Comparison of ENCODE assay signal across 19 mouse cellular contexts in genomic region chr5:134188571-134188970, GRCm38 (mm10). TPM values are rescaled to one million over a fixed set of nuclear protein-coding genes. Genes with fewer than 3 reads are reported as not detected.
DNase-seq lines count a peak whose midpoint lies in the region; ATAC-seq and TF ChIP-seq lines count a peak whose summit lies in the region.
"Had no signal": no experiment of that assay in that cellular context is flagged by ENCODE, and none has a peak within 500 bp of the region (broad histone marks: within the 10 kb centered on the region; RNA-seq: fewer than 3 reads in every experiment).

No protein-coding gene starts in this region.

- no peaks in the 10 kb centered on the region for H3K27me3 ChIP-seq in spleen, adult 2 months (ENCODE audit: control insufficient read depth, insufficient read depth, low read length)
- H3K27me3 ChIP-seq in hindbrain, embryonic 11.5 days (ENCODE audit: control insufficient read depth, insufficient read depth, low read length) = no peaks in the 10 kb centered on the region
- H3K27me3 ChIP-seq: hindbrain, embryonic 13.5 days; liver, embryonic 15.5 days had no signal

- H3K27ac ChIP-seq in spleen, adult 2 months (ENCODE audit: insufficient read depth, low read length) = peak overlapping the region; percentile 14; the same call in 1 of the 2 replicates
- no peak overlapping the region for H3K27ac ChIP-seq in hindbrain, embryonic 11.5 days (ENCODE audit: low read depth, low read length)
- H3K27ac ChIP-seq: gastrocnemius, adult 2 months; heart, adult 2 months; hindbrain, embryonic 13.5 days; limb, embryonic 10.5 days; liver, embryonic 15.5 days had no signal

- 25% methylated on average over 7 of the region's 7 CpGs for WGBS in spleen, adult 2 months
- WGBS in hindbrain, embryonic 11.5 days = 89% methylated on average over 7 of the region's 7 CpGs

- no peak overlapping the region for H3K4me2 ChIP-seq in hindbrain, embryonic 11.5 days (replicated peaks; ENCODE audit: low read depth, low read length)
- H3K4me2 ChIP-seq: hindbrain, embryonic 13.5 days; liver, embryonic 15.5 days had no signal

- peaks cover 8% of the 10 kb centered on the region for H3K4me1 ChIP-seq in spleen, adult 2 months (ENCODE audit: control insufficient read depth, insufficient read depth, insufficient read length)
- H3K4me1 ChIP-seq in hindbrain, embryonic 11.5 days (replicated peaks; ENCODE audit: control insufficient read depth, insufficient read depth, low read length) = no peaks in the 10 kb centered on the region; the same call in 1 of the 2 replicates

- no peaks in the 10 kb centered on the region; the same call in 1 of the 2 replicates for H3K36me3 ChIP-seq in spleen, adult 2 months (ENCODE audit: control insufficient read depth, insufficient read depth, low read length)
- H3K36me3 ChIP-seq in hindbrain, embryonic 11.5 days (ENCODE audit: control insufficient read depth, insufficient read depth, low read length) = no peaks in the 10 kb centered on the region
- H3K36me3 ChIP-seq: liver, embryonic 15.5 days had no signal

- no peak overlapping the region for H3K9ac ChIP-seq in hindbrain, embryonic 11.5 days (ENCODE audit: low read depth, low read length)
- H3K9ac ChIP-seq: hindbrain, embryonic 13.5 days; liver, embryonic 15.5 days had no signal

- ATAC-seq in hindbrain, embryonic 11.5 days (ENCODE audit: low FRiP score) = no peak
- ATAC-seq: forebrain, embryonic 16.5 days; intestine, postnatal 0 days had no signal

- peak; percentile 11 for DNase-seq in embryo, embryonic 10.5 days (ENCODE audit: low spot score)
- no peak for DNase-seq in embryo, embryonic 11 days
- DNase-seq in spleen, adult 2 months (ENCODE audit: low read depth in 1 of 2, low spot score in 2 of 2) = no peak
- DNase-seq in spleen, adult 12 weeks (ENCODE audit: low spot score) = no peak
- peak; percentile 70 for DNase-seq in naive thymus-derived CD4-positive, alpha-beta T cell, adult 2 months (ENCODE audit: low read depth)
- DNase-seq in natural killer cell, adult 2 months (ENCODE audit: low spot score in 2 of 2) = no peak
- no peak for DNase-seq in hindbrain, embryonic 11.5 days (ENCODE audit: low spot score)
- DNase-seq in urinary bladder, adult 2 months (ENCODE audit: low spot score) = no peak
- DNase-seq: adrenal gland, postnatal 25 days; cerebellum, postnatal 10 days; gastrocnemius, adult 2 months; heart, adult 2 months; lung, postnatal 14 days; midbrain, embryonic 14.5 days had no signal

- H3K4me3 ChIP-seq in spleen, adult 2 months (ENCODE audit: extremely low read depth, insufficient read depth, insufficient read length) = no peak overlapping the region
- no peak overlapping the region for H3K4me3 ChIP-seq in hindbrain, embryonic 11.5 days (ENCODE audit: low read depth, low read length)
- H3K4me3 ChIP-seq: gastrocnemius, adult 2 months; heart, adult 2 months; hindbrain, embryonic 13.5 days; limb, embryonic 10.5 days; liver, embryonic 15.5 days had no signal

- no peak for TF ChIP-seq POLR2A in spleen, adult 2 months (IDR thresholded peaks at IDR 0.05; ENCODE audit: low read depth, low read length)

- no peak for TF ChIP-seq CTCF in spleen, adult 2 months (IDR thresholded peaks at IDR 0.05; ENCODE audit: extremely low read depth, insufficient read depth, insufficient read length, insufficient replicate concordance)

- H3K9me3 ChIP-seq in hindbrain, embryonic 11.5 days (ENCODE audit: control insufficient read depth, low read length) = no peaks in the 10 kb centered on the region
- H3K9me3 ChIP-seq: hindbrain, embryonic 13.5 days; limb, embryonic 10.5 days; liver, embryonic 15.5 days had no signal

RNA-seq across cellular contexts. Expression of gene Gtf2ird2, which starts 4.8 kb away (rescaled TPM):
- 6.4 and 7.7 TPM in 2 replicates for polyA plus RNA-seq in spleen, adult 2 months (2012; rRNA removed)
- polyA plus RNA-seq in hindbrain, embryonic 11.5 days (2014; fragmentation: Nextera tagmentation; extraction: Ambion mirVana) = 7.1 and 8.2 TPM in 2 replicates
- polyA plus RNA-seq in urinary bladder, adult 2 months (2012; rRNA removed) = 9.4 and 10.9 TPM in 2 replicates

RNA-seq across cellular contexts. Expression of gene Rcc1l, which starts 12.0 kb away (rescaled TPM):
- polyA plus RNA-seq in spleen, adult 2 months (2012; rRNA removed) = 10.7 and 12.0 TPM in 2 replicates
- polyA plus RNA-seq in hindbrain, embryonic 11.5 days (2014; fragmentation: Nextera tagmentation; extraction: Ambion mirVana) = 21.8 and 22.8 TPM in 2 replicates
- polyA plus RNA-seq in urinary bladder, adult 2 months (2012; rRNA removed) = 14.4 and 18.2 TPM in 2 replicates

RNA-seq across cellular contexts. Expression of gene Ncf1, which starts 40.9 kb away (rescaled TPM):
- 103 and 151 TPM in 2 replicates for polyA plus RNA-seq in spleen, adult 2 months (2012; rRNA removed)
- polyA plus RNA-seq in hindbrain, embryonic 11.5 days (2014; fragmentation: Nextera tagmentation; extraction: Ambion mirVana) = 3.2 and 4.0 TPM in 2 replicates
- 18.8 and 30.3 TPM in 2 replicates for polyA plus RNA-seq in urinary bladder, adult 2 months (2012; rRNA removed)

Comparison
In these comparisons a context has a peak if more than half of its experiments do, and no peak if none do; other contexts are left out.
1. DNase-seq: peak in embryo, embryonic 10.5 days (single experiment) and naive thymus-derived CD4-positive, alpha-beta T cell, adult 2 months (single experiment); none in embryo, embryonic 11 days (single experiment), spleen, adult 2 months (0 of 2), spleen, adult 12 weeks (single experiment), natural killer cell, adult 2 months (0 of 2), hindbrain, embryonic 11.5 days (single experiment) and urinary bladder, adult 2 months (single experiment).